Mouse (Mus musculus) heart, postnatal 0 days (tissue): ENCODE results near the gene Xrcc3. TPM values are rescaled to one million over a fixed set of nuclear protein-coding genes. Genes with fewer than 3 reads are reported as not detected.

Source experiments
- ATAC-seq: fragments of 200-750 bp; cut with Nextera tagmentation; 2 replicates; pipeline ENCODE4 v1.8.0; 2017; ENCODE audit warnings: low read depth, moderate number of reproducible peaks, moderate library complexity; ENCODE audit not compliant: insufficient read depth
- DNase-seq: peaks from one replicate; pipeline ENCODE4 v3.0.0-alpha.2; 2016; ENCODE audit warnings: low spot score
- H3K27ac ChIP-seq: fragments of 300-500 bp; sonication (generic); 2 replicates; pipeline ENCODE4 v1.5.1; 2014; ENCODE audit warnings: low read depth, mild to moderate bottlenecking
- H3K27me3 ChIP-seq: fragments of 300-500 bp; sonication (generic); 2 replicates; pipeline ENCODE4 v1.6.1; 2014; ENCODE audit warnings: low read length, mixed read lengths; ENCODE audit not compliant: control insufficient read depth, insufficient read depth
- H3K36me3 ChIP-seq: fragments of 300-500 bp; sonication (generic); replicated peaks from 2 replicates; pipeline ENCODE4 v1.6.1; 2014; ENCODE audit warnings: low read length, mixed read lengths; ENCODE audit not compliant: control insufficient read depth, insufficient read depth
- H3K4me1 ChIP-seq: fragments of 300-500 bp; sonication (generic); 2 replicates; pipeline ENCODE4 v1.6.1; 2014; ENCODE audit warnings: antibody characterized with exemption; ENCODE audit not compliant: control insufficient read depth, insufficient read depth
- H3K4me2 ChIP-seq: fragments of 300-500 bp; sonication (generic); 2 replicates; pipeline ENCODE4 v1.6.1; 2014; ENCODE audit warnings: low read depth, mild to moderate bottlenecking, low read length, moderate library complexity
- H3K4me3 ChIP-seq: fragments of 300-500 bp; sonication (generic); 2 replicates; pipeline ENCODE4 v1.5.1; 2014; ENCODE audit warnings: low read depth, low read length
- H3K9ac ChIP-seq: fragments of 300-500 bp; sonication (generic); replicated peaks from 2 replicates; pipeline ENCODE4 v1.6.1; 2014; ENCODE audit warnings: low read depth, low read length, mixed read lengths
- H3K9me3 ChIP-seq: fragments of 300-500 bp; sonication (generic); replicated peaks from 2 replicates; pipeline ENCODE4 v1.6.1; 2016; ENCODE audit warnings: low read length; ENCODE audit not compliant: control insufficient read depth
- CTCF ChIP-seq: IDR thresholded peaks from 2 replicates; pipeline ENCODE4 v1.5.1; 2016; ENCODE audit warnings: antibody characterized with exemption, control low read depth, low read depth
- EP300 ChIP-seq: IDR thresholded peaks from 2 replicates; pipeline ENCODE4 v1.6.1; 2016; ENCODE audit warnings: antibody characterized with exemption, low read depth
- WGBS: fragments of 180-500 bp; shearing (Covaris S2); extraction: QIAGEN DNeasy Blood & Tissue Kit; methylation state at CpG from one replicate; pipeline ENCODE4 v1.1.7; 2014; 5-methylcytosine and 5-hydroxymethylcytosine counted together
- polyA plus RNA-seq: library from polyadenylated mRNA; unstranded; fragments of >200 nt; fragmentation: Nextera tagmentation; extraction: Ambion mirVana; gene quantifications from 2 replicates; pipeline ENCODE4 v1.2.1, GENCODE M21; 2015
- total RNA-seq: library from RNA; depleted of rRNA; stranded (reverse); fragments of >200 nt; gene quantifications from 2 replicates; pipeline ENCODE4 v1.2.3, GENCODE M21; 2014; ENCODE audit warnings: low replicate concordance; rRNA removed

The Xrcc3 gene
- total and polyA plus RNA-seq, 2 experiments from 2014 or later: 1.6 to 40.9 TPM

DNA sequence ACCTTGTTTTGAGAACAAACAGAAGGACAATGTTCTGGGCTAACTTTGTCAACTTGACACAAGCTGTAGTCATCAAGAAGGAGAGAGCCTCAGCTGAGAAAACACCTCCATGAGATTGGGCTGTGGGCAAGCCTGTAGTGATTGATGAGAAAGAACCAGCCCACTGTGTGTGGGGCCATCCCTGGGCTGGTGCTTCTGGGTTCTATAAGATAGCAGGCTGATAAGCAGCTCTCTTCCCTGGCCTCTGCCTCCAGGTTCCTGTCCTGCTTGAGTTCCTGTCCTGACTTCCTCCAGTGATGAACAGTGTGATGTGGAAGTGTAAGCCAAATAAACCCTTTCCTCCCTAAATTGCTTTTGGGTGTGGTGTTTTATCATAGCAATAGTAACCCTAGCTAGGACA is 59.0 kb downstream of the Xrcc3 start:
- H3K9ac ChIP-seq: no peak overlapping the region
- no peaks in the 10 kb centered on the region for H3K36me3 ChIP-seq
- no peaks in the 10 kb centered on the region for H3K27me3 ChIP-seq
- H3K9me3 ChIP-seq: no peaks in the 10 kb centered on the region
- TF ChIP-seq EP300: no peak
- TF ChIP-seq CTCF: no peak
- ATAC-seq (no peak), DNase-seq (no peak)
- no peak overlapping the region; the same call in 1 of the 2 replicates for H3K27ac ChIP-seq
- no peak overlapping the region for H3K4me2 ChIP-seq
- H3K4me1 ChIP-seq: peaks cover 20% of the 10 kb centered on the region
- H3K4me3 ChIP-seq: no peak overlapping the region

DNA sequence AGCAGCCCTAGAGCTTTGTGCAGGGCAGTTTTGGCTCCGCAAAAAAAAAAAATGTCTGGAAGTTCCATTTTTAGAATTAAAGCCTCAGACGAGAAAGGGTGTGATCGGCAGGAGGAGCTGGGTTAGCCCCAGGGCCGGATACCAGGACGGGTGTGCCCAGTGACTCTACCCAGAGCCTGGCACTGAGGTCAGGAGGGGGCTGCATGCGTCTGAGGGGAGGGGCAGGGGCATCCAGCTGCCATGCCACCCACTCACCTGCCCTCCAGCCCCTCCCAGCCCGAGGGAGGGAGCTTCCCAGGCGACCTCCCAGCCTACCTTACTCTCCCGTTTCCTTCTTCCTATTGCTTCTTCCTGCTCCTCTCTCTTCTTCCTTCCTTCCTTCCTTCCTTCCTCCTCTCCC is 60.3 kb downstream of the Xrcc3 start:
- no peak overlapping the region for H3K4me2 ChIP-seq
- no peak overlapping the region; the same call in 1 of the 2 replicates for H3K27ac ChIP-seq

More for the DNA sequence above, 60.3 kb downstream of the Xrcc3 start:
- Histone ChIP-seq H3K4me1 (peaks cover 18% of the 10 kb centered on the region), H3K9ac (no peak overlapping the region), H3K4me3 (no peak overlapping the region), H3K36me3 (no peaks in the 10 kb centered on the region), H3K27me3 (no peaks in the 10 kb centered on the region), H3K9me3 (no peaks in the 10 kb centered on the region)
- no peak for TF ChIP-seq EP300
- TF ChIP-seq CTCF: no peak
- DNase-seq: no peak
- peak; percentile 25; the same call in 1 of the 2 replicates for ATAC-seq
- 36% methylated on average over 9 of the region's 9 CpGs for WGBS

Other genes with a start within 250 kb of the Xrcc3 start
- gene Mark3, start 239.3 kb downstream of the Xrcc3 start, total RNA-seq: 66.3 and 80.1 TPM in 2 replicates
- gene Mark3, start 239.3 kb downstream of the Xrcc3 start, polyA plus RNA-seq: 16.5 and 20.0 TPM in 2 replicates
- 735 and 758 TPM in 2 replicates for gene Ckb, start 141.5 kb downstream of the Xrcc3 start, total RNA-seq
- gene Ckb, start 141.5 kb downstream of the Xrcc3 start, polyA plus RNA-seq: 334 and 359 TPM in 2 replicates
- gene Trmt61a, start 135.8 kb downstream of the Xrcc3 start, total RNA-seq: 23.5 and 24.9 TPM in 2 replicates
- gene Trmt61a, start 135.8 kb downstream of the Xrcc3 start, polyA plus RNA-seq: 4.1 and 6.1 TPM in 2 replicates
- 13.3 and 16.3 TPM in 2 replicates for gene Bag5, start 100.6 kb downstream of the Xrcc3 start, total RNA-seq
- gene Bag5, start 100.6 kb downstream of the Xrcc3 start, polyA plus RNA-seq: 32.4 and 34.7 TPM in 2 replicates
- gene Apopt1, start 100.6 kb downstream of the Xrcc3 start, total RNA-seq: 18.5 and 50.7 TPM in 2 replicates
- gene Apopt1, start 100.6 kb downstream of the Xrcc3 start, polyA plus RNA-seq: 56.4 and 58.9 TPM in 2 replicates
- gene Klc1, start 55.0 kb downstream of the Xrcc3 start, total RNA-seq: 82.7 and 129 TPM in 2 replicates
- gene Klc1, start 55.0 kb downstream of the Xrcc3 start, polyA plus RNA-seq: 86.8 and 90.9 TPM in 2 replicates
- 75.9 and 85.0 TPM in 2 replicates for gene Zfyve21, start 297 bp upstream of the Xrcc3 start, total RNA-seq
- 91.1 and 106 TPM in 2 replicates for gene Zfyve21, start 297 bp upstream of the Xrcc3 start, polyA plus RNA-seq
- 18.2 TPM in 2 replicates for gene Ppp1r13b, start 94.2 kb upstream of the Xrcc3 start, total RNA-seq
- 9.9 and 11.2 TPM in 2 replicates for gene Ppp1r13b, start 94.2 kb upstream of the Xrcc3 start, polyA plus RNA-seq
- gene Atp5mpl, start 153.1 kb upstream of the Xrcc3 start, total RNA-seq: 727 and 889 TPM in 2 replicates
- gene Atp5mpl, start 153.1 kb upstream of the Xrcc3 start, polyA plus RNA-seq: 3,038 and 3,095 TPM in 2 replicates
- gene Tdrd9, start 157.7 kb upstream of the Xrcc3 start, total RNA-seq: 0.04 TPM in 1 of 2 replicates, not detected in the other
- gene Tdrd9, start 157.7 kb upstream of the Xrcc3 start, polyA plus RNA-seq: 0.11 and 0.27 TPM in 2 replicates
- gene Rd3l, start 167.4 kb upstream of the Xrcc3 start, total RNA-seq: not detected in 2 replicates
- 0.55 and 0.77 TPM in 2 replicates for gene Rd3l, start 167.4 kb upstream of the Xrcc3 start, polyA plus RNA-seq